ENCODE assay signal across 7 mouse cellular contexts in genomic region chr5:41843419-41844146, GRCm38 (mm10). TPM values are rescaled to one million over a fixed set of nuclear protein-coding genes. Genes with fewer than 3 reads are reported as not detected.
DNase-seq lines count a peak whose midpoint lies in the region; ATAC-seq lines count a peak whose summit lies in the region.

No protein-coding gene starts in this region.

- peak overlapping the region; percentile 77 for H3K4me2 ChIP-seq in lung, embryonic 15.5 days
- H3K4me2 ChIP-seq in forebrain, embryonic 11.5 days (ENCODE audit: low read depth, low read length, severe bottlenecking): peak overlapping the region; percentile 71
- H3K4me2 ChIP-seq in limb, embryonic 15.5 days: peak overlapping the region; percentile 76
- peak overlapping the region; percentile 72 for H3K4me2 ChIP-seq in stomach, embryonic 16.5 days (ENCODE audit: low read depth, low read length)

- peak overlapping the region; percentile 45; the same call in 1 of the 2 replicates for H3K27ac ChIP-seq in lung, embryonic 15.5 days
- no peak overlapping the region for H3K27ac ChIP-seq in forebrain, embryonic 11.5 days (ENCODE audit: low read depth, low read length)
- H3K27ac ChIP-seq in limb, embryonic 15.5 days: peak overlapping the region; percentile 70
- peak overlapping the region; percentile 72 for H3K27ac ChIP-seq in stomach, embryonic 16.5 days (ENCODE audit: low read length)

- peak overlapping the region; percentile 97 for H3K9ac ChIP-seq in lung, embryonic 15.5 days
- H3K9ac ChIP-seq in forebrain, embryonic 11.5 days (ENCODE audit: low read length): peak overlapping the region; percentile 92
- H3K9ac ChIP-seq in limb, embryonic 15.5 days: peak overlapping the region; percentile 97
- H3K9ac ChIP-seq in stomach, embryonic 16.5 days (ENCODE audit: low read length): peak overlapping the region; percentile 95

- H3K36me3 ChIP-seq in lung, embryonic 15.5 days: no peaks in the 10 kb centered on the region
- H3K36me3 ChIP-seq in forebrain, embryonic 11.5 days (ENCODE audit: control insufficient read depth, insufficient read depth, low read length): no peaks in the 10 kb centered on the region
- H3K36me3 ChIP-seq in limb, embryonic 15.5 days: no peaks in the 10 kb centered on the region
- H3K36me3 ChIP-seq in stomach, embryonic 16.5 days (ENCODE audit: control insufficient read depth, insufficient read depth, low read length): no peaks in the 10 kb centered on the region

- no peaks in the 10 kb centered on the region for H3K27me3 ChIP-seq in lung, embryonic 15.5 days
- H3K27me3 ChIP-seq in forebrain, embryonic 11.5 days (ENCODE audit: control insufficient read depth, insufficient read depth, low read length): no peaks in the 10 kb centered on the region
- no peaks in the 10 kb centered on the region for H3K27me3 ChIP-seq in limb, embryonic 15.5 days
- H3K27me3 ChIP-seq in stomach, embryonic 16.5 days (ENCODE audit: control insufficient read depth, insufficient read depth, low read length): no peaks in the 10 kb centered on the region

- no peak for DNase-seq in lung, postnatal 25 days (ENCODE audit: low spot score)
- peak; percentile 48 for DNase-seq in ZHBTc4 (ENCODE audit: low read depth, low spot score)
- no peak for DNase-seq in forebrain, embryonic 11.5 days (ENCODE audit: low spot score)
- no peak for DNase-seq in spleen, postnatal 10 days (ENCODE audit: low spot score in 2 of 2)

- H3K4me3 ChIP-seq in lung, embryonic 15.5 days: peak overlapping the region; percentile 99
- H3K4me3 ChIP-seq in forebrain, embryonic 11.5 days (ENCODE audit: low read depth, low read length): peak overlapping the region; percentile 95
- peak overlapping the region; percentile 92 for H3K4me3 ChIP-seq in limb, embryonic 15.5 days
- peak overlapping the region; percentile 99 for H3K4me3 ChIP-seq in stomach, embryonic 16.5 days (replicated peaks; ENCODE audit: low read length)

- peak; percentile 45; the same call in 1 of the 2 replicates for ATAC-seq in lung, embryonic 15.5 days (ENCODE audit: borderline replicate concordance, extremely low read depth, low FRiP score, low TSS enrichment)
- no peak for ATAC-seq in forebrain, embryonic 11.5 days (replicated peaks; ENCODE audit: low FRiP score)
- no peak for ATAC-seq in limb, embryonic 15.5 days (ENCODE audit: insufficient number of reproducible peaks, low FRiP score, low TSS enrichment, low read depth)
- ATAC-seq in stomach, embryonic 16.5 days (ENCODE audit: insufficient read depth, low FRiP score): no peak

- no peaks in the 10 kb centered on the region for H3K9me3 ChIP-seq in lung, embryonic 15.5 days
- H3K9me3 ChIP-seq in forebrain, embryonic 11.5 days (ENCODE audit: control insufficient read depth, low read length): no peaks in the 10 kb centered on the region
- no peaks in the 10 kb centered on the region for H3K9me3 ChIP-seq in limb, embryonic 15.5 days
- H3K9me3 ChIP-seq in stomach, embryonic 16.5 days (replicated peaks; ENCODE audit: control insufficient read depth, low read length): no peaks in the 10 kb centered on the region

- peaks cover 19% of the 10 kb centered on the region for H3K4me1 ChIP-seq in lung, embryonic 15.5 days
- H3K4me1 ChIP-seq in forebrain, embryonic 11.5 days (replicated peaks; ENCODE audit: control insufficient read depth, insufficient read depth, low read length): no peaks in the 10 kb centered on the region; the same call in 1 of the 2 replicates
- H3K4me1 ChIP-seq in limb, embryonic 15.5 days: peaks cover 17% of the 10 kb centered on the region
- H3K4me1 ChIP-seq in stomach, embryonic 16.5 days (ENCODE audit: control insufficient read depth, insufficient read depth, low read length): peaks cover 14% of the 10 kb centered on the region

- WGBS in lung, embryonic 15.5 days: under 1% methylated on average over 46 of the region's 46 CpGs
- WGBS in forebrain, embryonic 11.5 days: 2% methylated on average over 45 of the region's 46 CpGs
- WGBS in limb, embryonic 15.5 days: 1% methylated on average over 46 of the region's 46 CpGs
- WGBS in stomach, embryonic 16.5 days: under 1% methylated on average over 46 of the region's 46 CpGs

RNA-seq across cellular contexts. Expression of gene Bod1l, which starts 0.5 kb away (rescaled TPM):
- 22.0 and 24.0 TPM in 2 replicates for polyA plus RNA-seq in lung, embryonic 15.5 days (2015; fragmentation: Nextera tagmentation; extraction: Ambion mirVana)
- 22.8 and 24.5 TPM in 2 replicates for polyA plus RNA-seq in forebrain, embryonic 11.5 days (2014; fragmentation: Nextera tagmentation; extraction: Ambion mirVana)
- 19.0 and 23.8 TPM in 2 replicates for polyA plus RNA-seq in limb, embryonic 15.5 days (2015; fragmentation: Nextera tagmentation; extraction: Ambion mirVana)
- 13.6 and 14.4 TPM in 2 replicates for polyA plus RNA-seq in stomach, embryonic 16.5 days (2015; fragmentation: Nextera tagmentation; extraction: Ambion mirVana)
